Mouse (Mus musculus) embryonic fibroblast, embryonic 13.5 days (primary cell): Measurements from ENCODE around the gene Oxct2a.

ENCODE experiments used
- CTCF ChIP-seq: IDR thresholded peaks from 2 replicates; pipeline ENCODE4 v1.5.1; 2011; ENCODE audit warnings: mild to moderate bottlenecking, control low read depth, low read length, moderate library complexity, borderline replicate concordance; ENCODE audit not compliant: insufficient read depth
- POLR2A ChIP-seq: IDR thresholded peaks from 2 replicates; pipeline ENCODE4 v1.6.1; 2011; ENCODE audit warnings: low read depth, mild to moderate bottlenecking, control low read depth, low read length, moderate library complexity

DNA sequence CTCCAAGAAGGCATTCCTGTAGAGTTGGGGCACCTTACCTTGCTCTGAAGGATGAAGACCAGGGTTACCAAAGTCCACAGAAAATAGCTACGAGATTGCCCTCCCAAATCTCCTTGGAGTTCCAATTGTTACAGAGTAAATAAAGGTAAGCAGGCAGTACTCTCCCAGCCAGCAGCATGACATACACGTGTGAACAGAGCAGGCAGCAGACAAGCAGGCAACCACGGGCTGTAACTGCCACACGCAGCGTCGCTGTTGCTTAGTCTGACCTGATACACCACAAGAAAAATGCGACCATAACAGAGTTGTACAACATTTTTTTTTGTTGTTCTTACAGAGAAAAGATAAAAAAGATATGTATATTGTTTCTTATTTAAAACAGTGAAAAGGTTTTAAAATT, 35.2 kb upstream of the Oxct2a start:
- TF ChIP-seq CTCF (no peak), POLR2A (no peak)
